Mouse (Mus musculus) midbrain, embryonic 16.5 days (tissue): ENCODE results near the gene Slc35c2. TPM values are rescaled to one million over a fixed set of nuclear protein-coding genes. Genes with fewer than 3 reads are reported as not detected.
A peak's percentile ranks its signal among the peaks of the same experiment; 100 is the strongest.

Experiments
- ATAC-seq: fragments of 200-750 bp; cut with Nextera tagmentation; 2 replicates; pipeline ENCODE4 v1.8.0; 2017; ENCODE audit warnings: moderate TSS enrichment
- H3K27ac ChIP-seq: fragments of 300-500 bp; sonication (generic); 2 replicates; pipeline ENCODE4 v1.5.1; 2014; ENCODE audit warnings: mild to moderate bottlenecking, low read length, mixed read lengths
- H3K27me3 ChIP-seq: fragments of 300-500 bp; sonication (generic); 2 replicates; pipeline ENCODE4 v1.6.1; 2014; ENCODE audit warnings: low read depth, low read length, mixed read lengths; ENCODE audit not compliant: control insufficient read depth, insufficient read depth
- H3K36me3 ChIP-seq: fragments of 300-500 bp; sonication (generic); 2 replicates; pipeline ENCODE4 v1.6.1; 2014; ENCODE audit warnings: mild to moderate bottlenecking, low read length, moderate library complexity, mixed read lengths; ENCODE audit not compliant: control insufficient read depth, insufficient read depth
- H3K4me1 ChIP-seq: fragments of 300-500 bp; sonication (generic); 2 replicates; pipeline ENCODE4 v1.6.1; 2014; ENCODE audit warnings: mild to moderate bottlenecking, low read length, mixed read lengths; ENCODE audit not compliant: control insufficient read depth, insufficient read depth
- H3K4me2 ChIP-seq: fragments of 300-500 bp; sonication (generic); 2 replicates; pipeline ENCODE4 v1.6.1; 2014; ENCODE audit warnings: mild to moderate bottlenecking, low read length, mixed read lengths
- H3K4me3 ChIP-seq: fragments of 300-500 bp; sonication (generic); 2 replicates; pipeline ENCODE4 v1.5.1; 2014; ENCODE audit warnings: low read depth, mild to moderate bottlenecking, low read length, moderate library complexity, mixed read lengths
- H3K9ac ChIP-seq: fragments of 300-500 bp; sonication (generic); 2 replicates; pipeline ENCODE4 v1.6.1; 2014; ENCODE audit warnings: low read depth, low read length, mixed read lengths
- H3K9me3 ChIP-seq: fragments of 300-500 bp; sonication (generic); replicated peaks from 2 replicates; pipeline ENCODE4 v1.6.1; 2014; ENCODE audit warnings: mild to moderate bottlenecking, low read length, mixed read lengths; ENCODE audit not compliant: control insufficient read depth, poor library complexity, severe bottlenecking
- WGBS: fragments of 180-500 bp; shearing (Covaris S2); extraction: QIAGEN DNeasy Blood & Tissue Kit; methylation state at CpG from one replicate; pipeline ENCODE4 v1.1.7; 2014; 5-methylcytosine and 5-hydroxymethylcytosine counted together
- polyA plus RNA-seq: library from polyadenylated mRNA; unstranded; fragments of >200 nt; fragmentation: Nextera tagmentation; extraction: Ambion mirVana; gene quantifications from 2 replicates; pipeline ENCODE4 v1.2.1, GENCODE M21; 2015

Gene Slc35c2
- polyA plus RNA-seq: 68.0 and 71.9 TPM in 2 replicates

DNA sequence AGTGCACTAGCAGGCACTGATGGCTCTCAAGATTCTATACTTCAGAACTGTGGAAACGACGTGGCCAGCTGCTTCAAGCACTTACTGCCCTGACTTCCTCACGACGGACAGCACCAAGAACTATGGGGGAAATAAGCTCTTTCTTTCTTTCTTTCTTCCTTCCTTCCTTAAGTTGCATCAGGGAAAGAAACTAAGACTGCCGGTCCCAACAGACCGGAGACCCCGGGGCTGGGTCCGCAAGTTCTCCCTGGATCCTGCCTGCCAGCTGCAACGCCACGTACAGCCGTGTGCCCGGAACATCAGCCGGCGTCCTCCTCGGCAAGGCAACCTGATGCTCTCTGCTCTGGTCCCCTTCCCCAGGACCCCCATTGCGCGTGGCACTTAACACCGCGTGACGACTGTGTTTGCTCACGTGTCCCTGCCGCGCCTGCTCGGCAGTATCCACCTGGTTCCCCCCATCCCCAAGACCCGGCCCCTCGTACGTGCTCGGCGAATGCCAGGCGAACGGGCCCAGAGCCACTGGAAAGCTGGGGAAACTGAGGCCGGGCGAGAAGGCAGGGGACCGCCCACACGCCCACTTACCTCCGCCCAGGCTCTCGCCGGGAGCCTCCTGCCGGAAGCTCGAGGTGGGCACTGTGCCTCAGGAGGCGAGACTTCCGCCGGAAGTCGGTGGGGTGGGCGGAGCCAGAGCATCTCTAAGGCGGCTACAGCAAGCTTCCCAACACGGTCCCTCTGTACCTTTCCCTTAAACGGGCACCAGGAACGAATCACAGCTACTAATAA, at the start of gene Slc35c2:
Gene Slc35c2 (minus strand): TSS at position 668 of the 783 bp plus-strand sequence.
- H3K27ac ChIP-seq: peak within 1 kb of the TSS; percentile 80
- H3K27me3 ChIP-seq: no peaks in the 10 kb centered on the region
- WGBS: 1% methylated on average over 49 of the region's 49 CpGs
- peak; percentile 94 for ATAC-seq
- H3K36me3 ChIP-seq: peaks cover 18% of the 10 kb centered on the region
- peak within 1 kb of the TSS; percentile 78 for H3K9ac ChIP-seq
- peaks cover 22% of the 10 kb centered on the region for H3K4me1 ChIP-seq
- no peaks in the 10 kb centered on the region for H3K9me3 ChIP-seq
- peak within 1 kb of the TSS; percentile 59 for H3K4me3 ChIP-seq
- peak within 1 kb of the TSS; percentile 84 for H3K4me2 ChIP-seq

DNA sequence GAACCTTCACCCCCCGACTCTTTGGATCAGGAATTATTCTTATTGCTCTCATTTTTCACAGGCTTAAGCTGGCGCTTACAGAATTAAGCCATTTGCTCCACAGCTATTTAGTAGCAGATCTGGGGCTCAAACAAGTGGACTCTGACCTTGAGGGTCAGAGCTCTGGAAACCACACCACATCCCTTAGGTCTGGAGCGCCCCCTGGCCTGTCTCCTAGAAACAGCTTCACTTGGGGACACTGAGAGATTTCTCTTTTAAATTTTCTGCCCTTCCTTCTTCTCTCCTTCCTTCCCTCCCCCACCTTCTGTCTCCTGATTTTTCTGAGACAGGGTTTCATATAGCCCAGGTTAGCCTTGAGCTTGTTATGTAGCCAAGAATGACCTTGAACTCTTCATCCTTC, 49.5 kb upstream of the Slc35c2 start:
- ATAC-seq: no peak
- no peak overlapping the region for H3K4me3 ChIP-seq
- H3K36me3 ChIP-seq: no peaks in the 10 kb centered on the region
- H3K27ac ChIP-seq: no peak overlapping the region
- no peaks in the 10 kb centered on the region for H3K9me3 ChIP-seq
- WGBS: 10% methylated on average over 3 of the region's 3 CpGs
- H3K4me2 ChIP-seq: no peak overlapping the region
- no peaks in the 10 kb centered on the region; the same call in 1 of the 2 replicates for H3K4me1 ChIP-seq
- H3K9ac ChIP-seq: no peak overlapping the region
- H3K27me3 ChIP-seq: no peaks in the 10 kb centered on the region

DNA sequence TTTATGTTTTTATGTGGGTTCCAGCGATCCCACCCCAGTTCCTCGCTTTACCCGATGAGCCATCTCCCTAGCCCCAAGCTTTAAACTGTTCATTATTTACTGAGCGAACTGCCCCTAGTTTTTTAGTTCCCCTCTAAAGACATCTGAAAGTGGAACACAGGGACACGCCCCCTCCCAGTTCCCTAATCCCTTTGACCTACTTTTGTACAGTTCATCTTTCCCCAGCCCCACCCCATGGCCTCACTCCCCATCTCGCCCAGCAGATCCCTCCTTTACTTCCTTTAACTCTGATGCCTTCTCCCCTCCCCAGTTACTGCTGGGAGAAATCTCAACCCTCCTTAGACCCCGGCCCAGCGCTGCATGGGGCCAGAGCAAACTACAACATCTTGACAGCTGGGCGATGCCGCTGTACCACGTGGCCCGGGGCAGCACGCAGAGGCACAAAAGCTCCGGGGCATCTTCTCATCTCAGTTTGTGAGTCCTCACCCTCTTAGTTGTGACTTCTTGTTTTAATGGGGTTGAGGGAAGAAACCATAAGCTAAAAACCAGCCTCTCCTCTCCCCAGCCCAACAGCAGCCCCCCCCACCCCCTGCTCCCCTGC, 45.0 kb upstream of the Slc35c2 start:
- Histone ChIP-seq H3K9ac (no peak overlapping the region), H3K4me2 (no peak overlapping the region), H3K4me3 (no peak overlapping the region), H3K4me1 (peaks cover 3% of the 10 kb centered on the region), H3K9me3 (no peaks in the 10 kb centered on the region), H3K27ac (no peak overlapping the region), H3K27me3 (no peaks in the 10 kb centered on the region), H3K36me3 (no peaks in the 10 kb centered on the region)
- ATAC-seq: no peak
- 39% methylated on average over 14 of the region's 14 CpGs for WGBS

DNA sequence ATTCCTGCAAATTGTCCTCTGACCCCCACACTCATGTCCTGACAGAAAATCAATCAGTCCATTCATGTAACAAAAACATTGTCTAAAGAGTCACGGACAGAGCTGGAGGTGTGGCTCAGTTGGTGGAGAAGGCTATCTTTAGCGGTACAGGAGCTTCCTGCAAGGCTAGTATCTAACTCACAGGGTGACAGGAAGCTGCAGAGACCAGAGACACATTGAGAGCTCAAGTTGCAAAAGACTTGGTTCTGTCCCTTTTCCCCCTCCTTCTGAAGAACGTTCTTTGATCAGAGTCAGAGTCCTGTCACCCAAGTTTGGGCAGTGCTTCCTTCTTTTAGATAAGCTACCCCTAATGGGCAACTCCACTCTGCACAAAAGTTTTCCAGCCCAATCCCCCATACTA, 42.0 kb upstream of the Slc35c2 start:
- no peaks in the 10 kb centered on the region for H3K36me3 ChIP-seq
- 57% methylated on average over 3 of the region's 3 CpGs for WGBS
- ATAC-seq: no peak
- no peak overlapping the region for H3K4me3 ChIP-seq
- no peaks in the 10 kb centered on the region for H3K27me3 ChIP-seq
- peaks cover 23% of the 10 kb centered on the region for H3K4me1 ChIP-seq
- no peaks in the 10 kb centered on the region for H3K9me3 ChIP-seq
- H3K4me2 ChIP-seq: no peak overlapping the region
- H3K9ac ChIP-seq: no peak overlapping the region
- H3K27ac ChIP-seq: no peak overlapping the region

DNA sequence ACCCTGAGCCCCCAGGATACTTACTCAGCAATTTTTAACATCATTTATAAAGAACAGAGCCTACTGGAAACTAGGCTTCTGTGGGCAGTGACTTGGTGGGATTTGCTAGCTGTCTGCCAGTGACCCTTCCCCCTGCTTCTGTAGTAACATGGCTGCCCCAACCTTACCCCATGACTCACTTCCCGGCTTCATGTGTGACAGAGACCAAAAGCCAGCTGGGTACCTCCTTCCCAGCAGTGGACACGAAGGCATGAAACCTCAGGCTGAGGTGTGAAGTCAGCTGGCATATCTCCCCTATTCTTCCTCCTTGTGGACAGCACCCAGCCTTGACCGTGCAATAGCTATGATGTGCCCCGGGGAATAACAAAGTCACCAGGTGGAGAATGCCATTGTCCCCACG, 41.1 kb upstream of the Slc35c2 start:
- Histone ChIP-seq H3K4me3 (no peak overlapping the region), H3K9me3 (no peaks in the 10 kb centered on the region), H3K9ac (no peak overlapping the region), H3K4me1 (peaks cover 32% of the 10 kb centered on the region), H3K27ac (no peak overlapping the region), H3K36me3 (no peaks in the 10 kb centered on the region), H3K4me2 (no peak overlapping the region), H3K27me3 (no peaks in the 10 kb centered on the region)
- ATAC-seq: no peak
- 84% methylated on average over 5 of the region's 5 CpGs for whole genome bisulfite sequencing

DNA sequence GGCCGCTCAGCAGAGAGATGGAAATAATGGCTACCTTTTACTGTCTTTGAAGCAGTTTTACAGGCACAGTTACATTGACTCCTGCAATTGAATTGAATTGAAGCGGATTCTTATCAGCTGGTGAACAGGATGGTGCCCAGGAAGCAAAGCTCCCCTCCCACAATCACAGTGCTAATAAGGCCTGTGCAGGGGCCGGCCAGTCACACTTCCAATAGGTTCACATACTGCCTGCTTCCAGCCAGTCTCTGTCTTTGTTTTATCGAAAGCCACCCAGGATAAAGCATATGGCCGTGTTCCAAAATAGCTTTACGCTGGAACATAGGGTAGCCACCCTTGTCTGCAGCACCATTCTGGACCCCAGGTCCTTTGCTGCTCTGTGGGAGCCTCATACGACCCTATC, 39.7 kb upstream of the Slc35c2 start:
- H3K27me3 ChIP-seq: no peaks in the 10 kb centered on the region
- 21% methylated on average over 7 of the region's 7 CpGs for WGBS
- H3K36me3 ChIP-seq: no peaks in the 10 kb centered on the region
- H3K4me1 ChIP-seq: peaks cover 35% of the 10 kb centered on the region
- H3K4me2 ChIP-seq: peak overlapping the region; percentile 81
- peak overlapping the region; percentile 66 for H3K4me3 ChIP-seq
- peak overlapping the region; percentile 79 for H3K9ac ChIP-seq
- no peak for ATAC-seq
- peak overlapping the region; percentile 97 for H3K27ac ChIP-seq
- no peaks in the 10 kb centered on the region for H3K9me3 ChIP-seq

DNA sequence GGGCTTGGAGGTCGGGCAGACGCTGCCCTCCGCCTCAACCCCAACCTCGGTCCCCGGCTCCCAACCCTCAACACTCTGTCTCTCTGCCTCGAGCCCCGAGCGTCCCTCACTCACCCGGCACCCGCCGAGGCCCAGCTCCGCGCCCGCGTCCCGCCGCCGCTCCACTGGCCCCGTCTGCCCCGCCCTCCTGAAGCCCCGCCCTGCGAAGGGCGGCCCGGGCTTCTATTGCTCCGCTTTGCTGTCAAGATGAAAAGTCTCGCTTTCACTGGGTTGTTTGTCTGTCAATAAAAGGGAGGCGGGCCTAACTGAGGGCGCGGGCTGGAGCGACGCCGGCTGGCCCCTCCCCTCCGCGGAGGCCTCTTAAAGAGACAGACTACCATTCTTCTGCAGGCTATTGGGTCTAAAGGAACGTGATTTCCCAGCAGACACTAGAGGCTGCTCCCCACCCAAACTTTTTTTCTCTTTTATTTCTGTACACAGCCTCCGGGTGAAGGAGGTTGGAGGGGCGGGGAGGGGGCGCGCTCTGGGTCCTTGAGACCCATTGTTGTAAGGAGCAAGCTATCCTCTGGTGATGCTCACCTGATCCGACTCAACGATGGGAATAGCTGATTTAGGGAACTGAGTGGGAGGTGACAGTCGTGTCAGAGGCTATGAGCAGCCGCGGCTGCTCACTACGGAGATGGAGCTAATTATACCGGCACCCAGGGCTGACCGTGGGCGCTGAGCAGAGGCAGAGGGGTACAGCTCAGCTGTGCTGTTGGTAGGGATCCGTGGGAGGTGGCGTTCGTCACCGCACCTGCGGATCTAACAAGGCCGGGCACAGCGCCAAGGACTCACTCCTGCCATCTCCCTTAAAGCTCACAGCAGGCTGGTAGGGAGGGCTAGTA, 38.9 kb upstream of the Slc35c2 start, which contains the start of gene Elmo2:
Gene Elmo2 (minus strand): TSS at position 176 of the 887 bp plus-strand sequence.
- Histone ChIP-seq H3K9me3 (no peaks in the 10 kb centered on the region), H3K4me1 (peaks cover 40% of the 10 kb centered on the region), H3K27ac (peak within 1 kb of the TSS; percentile 97), H3K4me2 (peak within 1 kb of the TSS; percentile 81), H3K9ac (peak within 1 kb of the TSS; percentile 82), H3K4me3 (peak within 1 kb of the TSS; percentile 66), H3K27me3 (no peaks in the 10 kb centered on the region), H3K36me3 (no peaks in the 10 kb centered on the region)
- ATAC-seq: peak; percentile 98
- WGBS: under 1% methylated on average over 53 of the region's 55 CpGs

DNA sequence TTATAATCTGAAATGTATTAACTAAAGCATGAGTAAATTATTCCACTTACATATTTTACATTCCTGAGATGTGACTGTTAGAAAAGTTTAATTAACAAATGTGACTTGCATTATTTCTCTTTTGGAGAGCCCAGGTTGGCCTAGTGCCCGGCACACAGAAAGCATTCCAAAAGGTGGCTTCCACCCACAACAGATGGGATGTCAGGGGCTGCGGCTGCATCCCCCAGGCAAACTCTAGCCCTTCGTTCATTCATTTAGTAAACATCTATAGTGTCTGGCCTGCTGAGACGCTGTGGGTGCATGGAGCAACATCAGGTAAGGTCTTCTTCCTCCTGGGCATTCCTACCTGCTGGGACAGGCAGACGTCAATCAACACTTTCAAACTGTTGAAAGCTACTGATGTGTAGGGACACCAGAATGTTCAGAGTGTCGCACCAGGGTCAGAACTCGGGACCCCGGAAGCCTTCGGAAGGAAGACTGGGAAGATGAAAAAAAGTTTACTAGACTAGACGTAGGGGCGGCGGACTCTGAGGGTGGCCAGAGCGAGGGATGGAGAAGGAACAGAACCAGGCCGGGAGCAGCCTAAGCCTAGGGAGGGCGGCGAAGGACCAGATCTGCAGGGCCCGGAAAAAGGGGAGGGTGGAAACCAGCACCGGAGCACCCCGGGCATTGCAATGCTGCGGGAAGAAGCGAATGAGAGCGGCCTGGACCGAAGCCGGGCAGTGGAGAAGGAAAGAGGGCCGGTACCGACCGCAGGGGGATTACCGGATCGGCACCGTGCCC, 38.0 kb upstream of the Slc35c2 start:
- under 1% methylated on average over 30 of the region's 30 CpGs for WGBS

More for the DNA sequence above, 38.0 kb upstream of the Slc35c2 start:
- Histone ChIP-seq H3K4me1 (peaks cover 47% of the 10 kb centered on the region), H3K27me3 (no peaks in the 10 kb centered on the region), H3K27ac (peak overlapping the region; percentile 71), H3K4me2 (peak overlapping the region; percentile 72), H3K9me3 (no peaks in the 10 kb centered on the region), H3K36me3 (no peaks in the 10 kb centered on the region), H3K9ac (peak overlapping the region; percentile 82), H3K4me3 (peak overlapping the region; percentile 66)
- peak; percentile 44 for ATAC-seq
